Comparison of ENCODE assay signal across 30 mouse cellular contexts in genomic region chr1:4661761-4662160, GRCm38 (mm10).
"Had no signal": no experiment of that assay in that cellular context is flagged by ENCODE, and none has a peak within 500 bp of the region (broad histone marks: within the 10 kb centered on the region; RNA-seq: fewer than 3 reads in every experiment).

No protein-coding gene starts in this region.

- DNase-seq: left cerebral cortex, postnatal 4 days; liver; liver, embryonic 13.5 days; lung, adult 18-20 months; lung, adult 2 months; lung, embryonic 14.5 days; lung, postnatal 10 days; lung, postnatal 14 days; lung, postnatal 36 days; lung, postnatal 4 days; midbrain, embryonic 14.5 days had no signal

- H3K4me1 ChIP-seq: limb, embryonic 10.5 days; limb, embryonic 12.5 days; limb, embryonic 13.5 days; limb, embryonic 15.5 days; liver, embryonic 13.5 days; liver, embryonic 15.5 days; lung, embryonic 15.5 days; midbrain, embryonic 10.5 days; midbrain, embryonic 12.5 days; midbrain, embryonic 13.5 days; midbrain, embryonic 15.5 days; neural tube, embryonic 12.5 days had no signal

- H3K9me3 ChIP-seq: limb, embryonic 10.5 days; limb, embryonic 12.5 days; limb, embryonic 13.5 days; limb, embryonic 15.5 days; liver, embryonic 13.5 days; liver, embryonic 15.5 days; lung, embryonic 15.5 days; megakaryocyte, embryonic 14.5 days; midbrain, embryonic 10.5 days; midbrain, embryonic 12.5 days; midbrain, embryonic 13.5 days; midbrain, embryonic 15.5 days; neural tube, embryonic 12.5 days had no signal

- H3K9ac ChIP-seq: limb, embryonic 12.5 days; limb, embryonic 13.5 days; limb, embryonic 15.5 days; liver, embryonic 13.5 days; liver, embryonic 14.5 days; liver, embryonic 15.5 days; lung, embryonic 14.5 days; lung, embryonic 15.5 days; midbrain, embryonic 12.5 days; midbrain, embryonic 13.5 days; midbrain, embryonic 15.5 days; neural tube, embryonic 12.5 days had no signal

- H3K27ac ChIP-seq: left cerebral cortex, adult 2 months; limb, embryonic 10.5 days; limb, embryonic 12.5 days; limb, embryonic 13.5 days; limb, embryonic 15.5 days; liver, embryonic 13.5 days; liver, embryonic 14.5 days; liver, embryonic 15.5 days; lung, embryonic 15.5 days; macrophage; midbrain, embryonic 10.5 days; midbrain, embryonic 12.5 days; midbrain, embryonic 13.5 days; midbrain, embryonic 15.5 days; neural tube, embryonic 12.5 days had no signal

- H3K4me2 ChIP-seq: limb, embryonic 12.5 days; limb, embryonic 13.5 days; limb, embryonic 15.5 days; liver, embryonic 13.5 days; liver, embryonic 15.5 days; lung, embryonic 14.5 days; lung, embryonic 15.5 days; midbrain, embryonic 11.5 days; midbrain, embryonic 12.5 days; midbrain, embryonic 13.5 days; midbrain, embryonic 15.5 days; neural tube, embryonic 12.5 days had no signal

- H3K36me3 ChIP-seq: limb, embryonic 10.5 days; limb, embryonic 12.5 days; limb, embryonic 13.5 days; limb, embryonic 15.5 days; liver, embryonic 13.5 days; liver, embryonic 15.5 days; lung, embryonic 15.5 days; midbrain, embryonic 10.5 days; midbrain, embryonic 12.5 days; midbrain, embryonic 13.5 days; midbrain, embryonic 15.5 days; neural tube, embryonic 12.5 days had no signal

- H3K4me3 ChIP-seq: left cerebral cortex, adult 2 months; limb, embryonic 10.5 days; limb, embryonic 12.5 days; limb, embryonic 13.5 days; limb, embryonic 15.5 days; liver, embryonic 13.5 days; liver, embryonic 15.5 days; lung, embryonic 15.5 days; megakaryocyte, embryonic 14.5 days; midbrain, embryonic 10.5 days; midbrain, embryonic 12.5 days; midbrain, embryonic 13.5 days; midbrain, embryonic 15.5 days; myocyte; neural tube, embryonic 12.5 days had no signal

- ATAC-seq: lung, postnatal 0 days; midbrain, embryonic 13.5 days; midbrain, embryonic 15.5 days; midbrain, embryonic 16.5 days had no signal

- H3K27me3 ChIP-seq: limb, embryonic 12.5 days; limb, embryonic 13.5 days; limb, embryonic 15.5 days; liver, embryonic 13.5 days; liver, embryonic 15.5 days; lung, embryonic 15.5 days; megakaryocyte, embryonic 14.5 days; midbrain, embryonic 12.5 days; midbrain, embryonic 13.5 days; midbrain, embryonic 15.5 days; neural tube, embryonic 12.5 days had no signal
